Mouse (Mus musculus): ENCODE measurements around the gene Tsc22d3. TPM values are rescaled to one million over a fixed set of nuclear protein-coding genes. Genes with fewer than 3 reads are reported as not detected.

Gene Tsc22d3
- polyA plus RNA-seq, 1 experiment from 2014 or later: 108 TPM

GRCm38 (mm10) chrX:140575200-140575599, 25.3 kb downstream of the Tsc22d3 start:
- Histone ChIP-seq H3K4me2 (ENCODE audit: low read depth, low read length) (no peak overlapping the region), H3K4me3 (ENCODE audit: low read depth, low read length) (no peak overlapping the region), H3K27me3 (replicated peaks; ENCODE audit: control insufficient read depth, insufficient read depth, low read length) (peaks cover 54% of the 10 kb centered on the region), H3K4me1 (ENCODE audit: control insufficient read depth, insufficient read depth, low read length) (no peaks in the 10 kb centered on the region), H3K36me3 (ENCODE audit: control insufficient read depth, insufficient read depth, low read length) (no peaks in the 10 kb centered on the region), H3K27ac (replicated peaks; ENCODE audit: low read depth, low read length) (no peak overlapping the region), H3K9me3 (ENCODE audit: control insufficient read depth, low read length) (no peaks in the 10 kb centered on the region), H3K9ac (ENCODE audit: low read depth, low read length) (no peak overlapping the region)
- no peak for DNase-seq (ENCODE audit: low spot score)
- ATAC-seq (ENCODE audit: low read depth): no peak
- 48% methylated on average over 1 of the region's 1 CpGs for WGBS

- no peak overlapping the region for H3K27ac ChIP-seq (replicated peaks; ENCODE audit: low read depth, low read length)
- H3K4me3 ChIP-seq (ENCODE audit: low read depth, low read length): no peak overlapping the region
- no peaks in the 10 kb centered on the region for H3K4me1 ChIP-seq (ENCODE audit: control insufficient read depth, insufficient read depth, low read length)
- DNase-seq (ENCODE audit: low spot score) (peak; percentile 38), ATAC-seq (ENCODE audit: low read depth) (peak; percentile 37; the same call in 1 of the 2 replicates)
- no peaks in the 10 kb centered on the region for H3K36me3 ChIP-seq (ENCODE audit: control insufficient read depth, insufficient read depth, low read length)
- H3K27me3 ChIP-seq (replicated peaks; ENCODE audit: control insufficient read depth, insufficient read depth, low read length): peaks cover 54% of the 10 kb centered on the region
- no peak overlapping the region for H3K9ac ChIP-seq (ENCODE audit: low read depth, low read length)
- no peaks in the 10 kb centered on the region for H3K9me3 ChIP-seq (ENCODE audit: control insufficient read depth, low read length)
- no peak overlapping the region for H3K4me2 ChIP-seq (ENCODE audit: low read depth, low read length)
- 51% methylated on average over 2 of the region's 2 CpGs for WGBS
These were observed 27.6 kb downstream of the Tsc22d3 start for GRCm38 (mm10) chrX:140572702-140573338.

DNA sequence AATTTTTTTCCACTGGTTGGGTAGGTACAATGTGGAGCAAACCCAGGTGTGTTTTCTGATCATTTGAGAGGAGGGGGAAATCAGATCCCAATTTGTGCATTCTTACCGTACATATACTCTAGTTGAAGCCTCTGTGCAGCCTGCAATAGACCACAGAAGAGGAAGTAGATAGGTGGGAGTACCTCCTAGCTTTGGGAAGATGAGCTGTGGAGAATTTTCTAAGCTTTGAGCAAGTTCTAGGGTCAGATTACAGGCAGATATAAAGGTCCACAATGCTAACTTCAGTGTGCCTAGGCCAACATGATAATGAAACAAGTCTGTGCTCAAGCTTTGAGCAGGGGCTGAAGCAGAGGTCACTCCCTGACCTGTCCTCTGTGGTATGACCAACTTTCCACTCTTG, 30.9 kb downstream of the Tsc22d3 start:
- no peaks in the 10 kb centered on the region for H3K9me3 ChIP-seq (ENCODE audit: control insufficient read depth, low read length)
- 71% methylated on average over 1 of the region's 1 CpGs for WGBS
- H3K4me2 ChIP-seq (ENCODE audit: low read depth, low read length): no peak overlapping the region
- no peaks in the 10 kb centered on the region for H3K36me3 ChIP-seq (ENCODE audit: control insufficient read depth, insufficient read depth, low read length)
- H3K4me3 ChIP-seq (ENCODE audit: low read depth, low read length): no peak overlapping the region
- H3K27me3 ChIP-seq (replicated peaks; ENCODE audit: control insufficient read depth, insufficient read depth, low read length): peaks cover 44% of the 10 kb centered on the region
- no peak for DNase-seq (ENCODE audit: low spot score)
- no peak overlapping the region for H3K9ac ChIP-seq (ENCODE audit: low read depth, low read length)
- no peak overlapping the region for H3K27ac ChIP-seq (replicated peaks; ENCODE audit: low read depth, low read length)
- no peak for ATAC-seq (ENCODE audit: low read depth)
- no peaks in the 10 kb centered on the region for H3K4me1 ChIP-seq (ENCODE audit: control insufficient read depth, insufficient read depth, low read length)

DNA sequence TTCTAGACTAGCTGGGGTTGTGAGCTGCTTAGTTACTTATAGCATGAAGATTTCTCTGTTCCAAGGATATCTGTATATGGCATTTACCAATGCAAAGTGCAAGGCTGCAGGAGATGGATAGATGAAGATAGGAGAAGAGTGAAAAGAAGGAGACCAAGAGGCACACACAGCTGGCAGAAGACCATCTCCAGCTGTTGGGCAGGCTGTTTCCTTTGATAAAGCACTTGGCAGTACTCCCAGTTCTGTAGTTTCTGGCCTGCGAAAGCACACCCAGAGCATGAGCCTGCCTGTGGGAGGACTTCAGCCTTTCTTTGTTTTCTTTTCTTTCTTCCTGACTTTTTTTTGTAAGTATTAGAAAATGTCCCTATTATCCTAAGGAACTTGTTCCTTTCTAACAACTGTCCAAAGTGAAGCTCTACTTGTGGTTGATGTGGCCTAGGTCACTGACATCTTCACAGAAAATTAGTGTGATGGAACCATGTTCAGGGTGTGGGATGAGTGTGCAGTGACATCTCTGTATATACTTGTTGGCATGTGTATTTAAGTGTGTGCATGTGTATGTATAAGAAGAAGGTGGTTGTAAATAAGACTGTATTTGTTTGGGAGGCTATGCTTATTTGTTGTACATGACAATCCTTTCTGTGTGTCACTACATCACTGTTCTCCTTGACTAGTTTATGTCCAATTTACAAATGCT, 32.6 kb downstream of the Tsc22d3 start:
- Histone ChIP-seq H3K4me3 (ENCODE audit: low read depth, low read length) (no peak overlapping the region), H3K4me1 (ENCODE audit: control insufficient read depth, insufficient read depth, low read length) (no peaks in the 10 kb centered on the region), H3K27me3 (replicated peaks; ENCODE audit: control insufficient read depth, insufficient read depth, low read length) (peaks cover 39% of the 10 kb centered on the region), H3K9ac (ENCODE audit: low read depth, low read length) (no peak overlapping the region), H3K27ac (replicated peaks; ENCODE audit: low read depth, low read length) (no peak overlapping the region), H3K9me3 (ENCODE audit: control insufficient read depth, low read length) (no peaks in the 10 kb centered on the region), H3K36me3 (ENCODE audit: control insufficient read depth, insufficient read depth, low read length) (no peaks in the 10 kb centered on the region), H3K4me2 (ENCODE audit: low read depth, low read length) (no peak overlapping the region)
- ATAC-seq (ENCODE audit: low read depth) (no peak), DNase-seq (ENCODE audit: low spot score) (peak; percentile 30)
- 50% methylated on average over 1 of the region's 1 CpGs for WGBS

- no peak overlapping the region for H3K9ac ChIP-seq (ENCODE audit: low read depth, low read length)
- no peak overlapping the region for H3K27ac ChIP-seq (replicated peaks; ENCODE audit: low read depth, low read length)
- H3K4me2 ChIP-seq (ENCODE audit: low read depth, low read length): no peak overlapping the region
- no peak overlapping the region for H3K4me3 ChIP-seq (ENCODE audit: low read depth, low read length)
- H3K9me3 ChIP-seq (ENCODE audit: control insufficient read depth, low read length): no peaks in the 10 kb centered on the region
- ATAC-seq (ENCODE audit: low read depth) (no peak), DNase-seq (ENCODE audit: low spot score) (no peak)
- WGBS: 69% methylated on average over 2 of the region's 2 CpGs
- H3K36me3 ChIP-seq (ENCODE audit: control insufficient read depth, insufficient read depth, low read length): no peaks in the 10 kb centered on the region
- H3K4me1 ChIP-seq (ENCODE audit: control insufficient read depth, insufficient read depth, low read length): no peaks in the 10 kb centered on the region
- H3K27me3 ChIP-seq (replicated peaks; ENCODE audit: control insufficient read depth, insufficient read depth, low read length): peaks cover 30% of the 10 kb centered on the region
These were observed 34.7 kb downstream of the Tsc22d3 start for GRCm38 (mm10) chrX:140565759-140566158.

DNA sequence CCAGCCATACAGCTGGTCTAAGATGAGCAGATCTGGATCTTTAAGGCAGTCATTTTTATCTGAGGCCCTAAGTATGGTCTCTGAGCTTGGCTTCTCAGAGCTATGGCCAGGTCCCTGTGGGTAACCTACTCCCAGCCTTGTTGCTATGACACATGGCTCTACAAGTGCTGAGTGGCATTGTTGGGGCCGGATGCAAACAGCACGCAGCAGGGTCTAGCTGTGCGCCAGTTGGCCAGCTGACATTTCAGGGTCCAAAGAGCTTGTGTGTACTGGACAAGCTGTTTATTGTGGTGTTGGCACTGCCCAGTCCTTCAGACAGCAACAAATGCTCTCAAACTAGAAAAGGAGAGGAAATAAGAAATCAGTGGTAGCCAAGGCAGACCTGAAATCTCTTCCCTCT, 35.2 kb downstream of the Tsc22d3 start:
- Histone ChIP-seq H3K4me3 (ENCODE audit: low read depth, low read length) (no peak overlapping the region), H3K27me3 (replicated peaks; ENCODE audit: control insufficient read depth, insufficient read depth, low read length) (peaks cover 27% of the 10 kb centered on the region), H3K4me2 (ENCODE audit: low read depth, low read length) (no peak overlapping the region), H3K4me1 (ENCODE audit: control insufficient read depth, insufficient read depth, low read length) (no peaks in the 10 kb centered on the region), H3K36me3 (ENCODE audit: control insufficient read depth, insufficient read depth, low read length) (no peaks in the 10 kb centered on the region), H3K27ac (replicated peaks; ENCODE audit: low read depth, low read length) (no peak overlapping the region), H3K9me3 (ENCODE audit: control insufficient read depth, low read length) (no peaks in the 10 kb centered on the region), H3K9ac (ENCODE audit: low read depth, low read length) (no peak overlapping the region)
- WGBS: 100% methylated on average over 3 of the region's 3 CpGs
- ATAC-seq (ENCODE audit: low read depth) (no peak), DNase-seq (ENCODE audit: low spot score) (no peak)

GRCm38 (mm10) chrX:140564777-140565176, 35.7 kb downstream of the Tsc22d3 start:
- Histone ChIP-seq H3K27me3 (replicated peaks; ENCODE audit: control insufficient read depth, insufficient read depth, low read length) (peaks cover 22% of the 10 kb centered on the region), H3K4me1 (ENCODE audit: control insufficient read depth, insufficient read depth, low read length) (no peaks in the 10 kb centered on the region), H3K36me3 (ENCODE audit: control insufficient read depth, insufficient read depth, low read length) (no peaks in the 10 kb centered on the region), H3K4me2 (ENCODE audit: low read depth, low read length) (no peak overlapping the region), H3K9ac (ENCODE audit: low read depth, low read length) (no peak overlapping the region), H3K27ac (replicated peaks; ENCODE audit: low read depth, low read length) (no peak overlapping the region), H3K4me3 (ENCODE audit: low read depth, low read length) (no peak overlapping the region), H3K9me3 (ENCODE audit: control insufficient read depth, low read length) (no peaks in the 10 kb centered on the region)
- no peak for DNase-seq (ENCODE audit: low spot score)
- WGBS: 100% methylated on average over 1 of the region's 1 CpGs
- no peak for ATAC-seq (ENCODE audit: low read depth)

- WGBS: 66% methylated on average over 6 of the region's 6 CpGs
- no peaks in the 10 kb centered on the region for H3K9me3 ChIP-seq (ENCODE audit: control insufficient read depth, low read length)
- H3K4me2 ChIP-seq (ENCODE audit: low read depth, low read length): no peak overlapping the region
- no peak overlapping the region for H3K4me3 ChIP-seq (ENCODE audit: low read depth, low read length)
- peaks cover 20% of the 10 kb centered on the region for H3K27me3 ChIP-seq (replicated peaks; ENCODE audit: control insufficient read depth, insufficient read depth, low read length)
- ATAC-seq (ENCODE audit: low read depth) (no peak), DNase-seq (ENCODE audit: low spot score) (peak; percentile 6)
- no peak overlapping the region for H3K9ac ChIP-seq (ENCODE audit: low read depth, low read length)
- no peaks in the 10 kb centered on the region for H3K4me1 ChIP-seq (ENCODE audit: control insufficient read depth, insufficient read depth, low read length)
- no peaks in the 10 kb centered on the region for H3K36me3 ChIP-seq (ENCODE audit: control insufficient read depth, insufficient read depth, low read length)
- no peak overlapping the region for H3K27ac ChIP-seq (replicated peaks; ENCODE audit: low read depth, low read length)
These were observed 42.1 kb downstream of the Tsc22d3 start for GRCm38 (mm10) chrX:140558176-140558844.
